Mouse (Mus musculus): ENCODE measurements around the gene Pick1.

The Pick1 gene

DNA sequence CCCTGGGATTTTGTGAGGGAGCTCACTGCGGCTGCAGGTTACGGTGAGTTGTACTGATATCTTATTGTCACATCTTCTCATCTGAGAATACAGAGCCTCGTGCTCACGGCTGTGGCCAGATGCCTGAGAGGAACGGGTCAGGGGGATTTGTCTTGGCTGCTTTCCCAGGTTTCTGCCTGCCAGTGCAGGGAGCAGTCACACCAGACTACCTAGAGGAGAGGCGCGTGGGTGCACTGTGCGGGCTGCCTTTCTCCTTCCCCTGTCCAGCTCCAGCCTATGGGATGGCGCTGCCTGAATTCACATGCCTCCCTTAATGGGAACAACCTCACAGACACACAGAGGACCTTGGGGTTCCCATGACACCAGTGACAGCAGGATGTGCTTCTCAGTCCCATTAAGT, 6.3 kb downstream of the Pick1 start:
- DNase-seq, result no peak

DNA sequence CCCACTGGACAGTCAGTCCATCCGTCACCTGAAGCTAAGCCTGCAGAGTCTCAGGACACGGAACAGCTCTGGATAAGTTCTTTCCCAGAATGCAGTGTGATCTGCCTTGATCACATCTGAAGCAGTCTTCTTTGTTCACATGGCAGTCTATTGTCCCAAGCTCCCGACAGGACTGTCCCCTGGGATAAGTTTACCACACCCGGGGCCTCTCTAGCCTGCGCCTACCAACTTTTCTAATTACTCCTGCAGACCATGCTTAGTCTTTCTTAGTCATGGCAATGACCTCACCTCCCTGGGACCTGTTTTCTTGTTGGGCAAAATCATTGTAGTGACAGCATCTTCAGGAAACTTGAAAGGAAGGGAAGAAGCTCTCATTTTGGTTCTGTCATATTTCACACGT, 9.1 kb downstream of the Pick1 start:
- no peak for DNase-seq

DNA sequence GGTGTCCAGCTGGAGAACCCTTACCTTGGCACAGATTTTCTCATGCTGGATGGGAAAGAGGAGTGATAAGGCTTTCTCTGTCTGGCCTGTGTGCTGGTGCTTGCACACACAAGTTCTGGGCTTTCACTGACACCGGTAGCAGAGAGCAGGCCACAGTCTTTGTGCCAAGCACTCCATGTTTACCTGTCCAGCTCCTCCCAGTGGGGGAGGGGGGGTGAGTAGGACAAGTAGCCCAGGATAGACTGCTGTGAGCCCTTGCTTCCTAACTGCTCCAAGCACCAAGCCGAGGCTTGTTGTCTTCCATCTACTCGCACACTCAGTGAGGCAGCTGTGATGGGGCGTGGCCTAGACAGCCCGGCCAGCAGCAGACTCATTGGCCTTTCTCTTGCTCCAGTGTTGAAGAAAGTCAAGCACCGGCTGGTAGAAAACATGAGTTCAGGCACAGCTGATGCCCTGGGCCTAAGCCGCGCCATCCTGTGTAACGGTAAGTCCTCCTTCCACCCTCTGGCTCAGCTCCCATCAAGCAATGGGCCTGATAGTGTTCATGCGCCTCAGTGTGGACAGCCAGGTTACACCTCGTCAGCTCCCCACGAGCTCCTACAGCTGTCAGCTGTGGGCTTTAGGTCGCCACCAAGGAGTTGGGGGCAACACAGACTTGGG, 13.7 kb downstream of the Pick1 start:
- DNase-seq, result no peak

DNA sequence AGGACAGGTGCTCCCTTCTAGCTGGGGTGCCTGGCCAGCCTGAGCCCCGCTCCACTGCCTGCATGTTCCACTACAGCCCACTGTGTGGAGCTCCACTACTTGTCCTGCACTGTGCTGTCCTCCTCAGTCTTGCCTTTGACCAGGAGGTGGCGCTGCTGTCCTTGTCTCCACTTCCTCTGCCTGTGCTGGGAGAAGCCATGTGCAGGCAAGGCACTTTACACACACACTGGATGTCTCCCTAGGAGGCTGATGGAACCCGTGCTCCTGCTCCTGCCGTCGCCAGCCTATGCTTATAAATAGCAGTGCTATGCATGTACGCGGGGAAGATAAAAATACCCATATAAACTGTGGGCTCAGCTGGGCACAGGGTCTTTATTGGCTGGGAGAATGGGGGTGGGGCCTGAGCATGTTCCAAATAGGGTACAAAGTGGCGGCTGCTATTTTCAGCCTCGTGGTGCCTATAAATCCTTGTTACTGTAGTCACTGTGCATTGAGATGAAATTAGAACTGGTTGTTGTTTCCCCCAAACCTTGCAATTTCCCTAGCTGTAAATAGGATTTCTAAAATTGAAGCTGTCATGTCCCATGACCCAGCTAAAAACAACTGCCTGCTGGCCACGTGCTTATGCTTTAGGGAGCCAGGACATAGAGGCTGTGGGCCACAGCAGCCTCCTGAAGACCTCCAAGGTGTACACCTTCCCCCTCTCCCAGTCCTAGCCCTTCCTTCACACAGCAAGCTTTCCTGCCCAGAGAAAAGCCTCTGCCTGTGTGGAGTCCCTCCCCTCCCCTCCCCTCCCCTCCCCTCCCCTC, 14.5 kb downstream of the Pick1 start:
- peak; percentile 96 for DNase-seq

DNA sequence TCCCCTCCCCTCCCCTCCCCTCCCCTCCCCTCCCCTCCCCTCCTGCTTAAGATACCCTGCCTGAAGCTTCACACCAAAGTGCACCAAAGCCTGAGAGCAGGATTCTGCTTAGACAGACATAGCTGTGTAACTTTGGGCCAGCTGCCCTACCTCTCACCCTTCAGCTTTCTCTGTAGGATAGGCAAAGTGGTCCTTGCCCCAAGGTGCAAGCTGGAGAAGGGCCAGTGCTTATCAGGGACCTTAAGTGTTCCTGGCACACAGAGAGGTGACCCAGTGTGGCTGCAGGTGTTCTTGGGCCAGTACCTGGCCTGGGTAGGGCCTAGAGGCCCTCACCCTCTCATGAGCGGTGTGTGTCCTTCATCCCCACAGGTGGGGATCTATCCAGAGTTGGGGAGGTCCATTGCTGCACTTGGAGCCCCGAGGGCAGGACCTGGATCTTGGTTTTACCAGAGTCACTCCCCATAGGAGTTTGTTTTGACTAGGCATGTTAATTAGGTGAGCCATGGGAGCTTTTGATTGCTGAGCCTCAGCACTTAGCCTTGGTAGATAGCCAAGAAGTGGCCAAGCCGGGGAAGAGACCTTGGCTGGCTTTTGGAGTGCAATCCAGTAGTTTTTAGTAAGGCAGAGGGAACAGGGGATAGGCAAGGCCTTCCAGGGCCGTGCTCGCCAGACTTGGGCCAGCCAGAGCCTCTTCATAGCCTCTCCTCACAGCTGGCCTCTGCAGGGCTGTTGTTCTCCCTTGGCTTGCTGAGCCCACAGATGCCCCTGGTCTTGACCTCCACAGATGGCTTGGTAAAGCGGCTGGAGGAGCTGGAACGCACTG, 15.3 kb downstream of the Pick1 start:
- no peak for DNase-seq

DNA sequence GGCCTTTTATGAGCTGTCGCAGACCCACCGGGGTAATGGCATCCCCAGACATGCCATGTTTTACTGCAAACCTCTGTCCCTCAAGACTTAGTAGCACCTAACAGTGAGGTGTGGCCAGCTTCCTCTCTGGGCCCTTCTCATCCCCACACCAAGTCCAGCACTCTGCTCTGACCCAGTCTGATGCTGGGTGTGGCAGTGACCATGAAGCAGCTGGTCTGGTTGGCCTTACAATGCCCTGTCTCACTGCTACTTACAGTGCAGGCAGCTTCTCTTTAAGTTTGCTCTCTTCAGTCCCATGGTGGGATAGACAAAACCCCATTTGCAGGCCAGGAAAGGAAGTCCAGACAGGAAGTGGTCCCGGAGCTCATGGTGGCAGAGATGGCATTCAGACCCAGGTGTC, 16.3 kb downstream of the Pick1 start:
- no peak for DNase-seq

DNA sequence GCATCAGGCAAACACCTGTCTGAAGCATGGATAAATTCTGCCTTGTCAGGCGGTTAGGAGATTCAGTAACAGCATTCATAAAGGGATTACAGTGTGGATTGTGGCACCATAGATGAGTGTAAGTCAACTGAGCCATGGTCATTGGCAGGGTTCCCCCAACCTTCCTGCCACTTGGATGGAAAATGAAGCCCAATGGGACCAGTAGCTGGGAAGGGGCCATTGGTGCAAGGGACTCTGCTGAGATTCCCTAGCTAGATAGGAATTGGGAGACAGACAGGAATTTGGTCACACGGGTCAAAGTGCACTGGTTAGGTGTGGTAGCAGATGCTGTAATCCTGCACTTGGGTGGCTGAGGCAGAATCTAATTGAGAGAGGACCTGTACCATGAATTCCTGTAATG, 21.3 kb downstream of the Pick1 start:
- DNase-seq, result no peak

DNA sequence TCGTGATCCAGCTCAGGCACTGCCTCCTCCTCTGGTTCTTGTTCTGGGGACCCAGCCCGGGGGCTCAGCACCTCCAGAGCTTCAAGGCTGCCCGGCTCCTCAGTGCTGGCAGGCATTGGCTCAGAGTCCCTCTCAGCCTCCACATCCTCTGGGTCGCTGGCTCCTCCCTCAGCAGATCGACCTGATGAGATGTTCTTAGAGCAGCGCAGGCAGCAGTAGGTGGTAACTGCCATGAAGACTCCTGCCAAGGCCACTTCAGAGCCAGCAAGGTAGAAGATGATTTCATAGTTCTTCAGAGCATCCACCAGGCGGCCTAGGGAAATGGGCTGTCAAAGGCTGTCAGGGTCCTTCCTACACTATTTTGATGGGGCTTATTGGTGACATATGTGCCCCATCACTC, 22.2 kb downstream of the Pick1 start:
- DNase-seq, result no peak

DNA sequence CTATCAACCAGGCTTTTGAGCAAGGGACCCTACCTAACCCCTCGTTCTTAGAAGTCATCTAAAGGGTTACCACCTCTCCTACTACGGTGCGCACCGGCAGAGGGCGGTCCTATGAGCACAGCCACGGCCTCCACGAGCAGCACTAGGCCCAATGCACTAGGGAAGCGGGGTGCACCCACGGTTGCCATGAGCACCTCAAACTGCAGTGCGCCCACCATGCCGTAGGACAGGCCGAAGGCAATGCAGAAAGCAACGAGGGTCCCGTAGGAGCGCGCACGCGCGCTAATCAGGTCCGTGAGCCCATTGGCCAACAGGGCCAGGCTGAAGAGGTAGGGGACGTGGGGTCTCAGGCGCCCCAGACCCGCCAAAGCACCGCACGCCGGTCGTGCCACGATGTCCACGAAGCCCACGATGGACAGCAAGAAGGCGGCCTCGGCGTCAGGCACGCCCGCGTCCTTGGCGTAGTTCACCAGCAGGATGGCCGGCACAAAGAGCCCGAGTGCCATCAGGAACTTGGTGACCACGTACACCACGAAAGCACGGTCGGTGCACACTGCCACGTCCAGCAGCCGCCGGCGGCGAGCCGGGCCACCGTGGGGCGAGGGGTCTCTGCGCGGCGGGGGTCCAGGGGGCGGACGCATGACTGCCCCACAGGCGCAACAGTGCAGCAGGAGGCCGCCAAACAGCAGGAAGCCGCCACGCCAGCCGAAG, 23.0 kb downstream of the Pick1 start:
- no peak for DNase-seq

DNA sequence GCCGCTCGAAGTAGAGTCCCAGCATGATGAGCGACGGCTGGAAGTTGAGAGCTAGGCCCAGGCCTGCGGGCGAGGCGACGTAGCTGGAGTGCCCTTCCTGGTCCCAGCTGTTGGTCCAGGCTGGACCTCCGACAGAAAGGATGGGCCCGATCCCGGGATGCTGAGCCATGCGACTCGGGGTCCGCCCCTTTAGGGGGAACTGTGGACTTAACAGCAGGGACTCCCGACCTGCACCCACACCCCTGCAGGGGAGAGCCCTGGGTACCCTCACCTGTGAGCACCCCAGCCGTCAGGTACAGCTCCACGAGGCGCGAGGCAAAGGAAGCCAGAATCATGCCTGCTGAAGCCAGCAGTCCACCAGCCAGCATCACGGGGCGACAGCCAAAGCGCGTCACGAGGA, 23.6 kb downstream of the Pick1 start:
- DNase-seq, result no peak

DNA sequence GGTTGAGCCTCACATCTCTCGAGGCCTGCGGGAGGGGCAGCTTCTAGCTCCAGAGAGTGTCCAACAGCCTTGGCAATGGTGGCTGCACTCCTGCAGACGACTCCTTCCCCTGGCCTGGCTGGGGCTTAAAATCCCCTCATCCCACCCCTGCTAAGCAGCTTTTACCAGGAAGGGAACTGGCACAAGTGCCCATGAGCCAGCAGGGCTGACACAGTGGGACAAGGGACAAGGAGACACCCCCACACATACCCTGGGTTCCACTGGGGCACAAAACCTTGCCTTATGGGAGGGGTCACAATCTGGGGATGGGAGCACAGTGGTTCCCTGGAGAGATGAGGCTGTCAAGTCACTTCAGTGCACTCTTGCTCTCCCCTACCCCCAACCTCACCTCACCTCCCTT, 25.7 kb downstream of the Pick1 start, which contains the start of gene Slc16a8:
Gene Slc16a8, minus strand, starts transcription at position 101 of the 400 bp plus-strand sequence.
- no peak for DNase-seq

DNA sequence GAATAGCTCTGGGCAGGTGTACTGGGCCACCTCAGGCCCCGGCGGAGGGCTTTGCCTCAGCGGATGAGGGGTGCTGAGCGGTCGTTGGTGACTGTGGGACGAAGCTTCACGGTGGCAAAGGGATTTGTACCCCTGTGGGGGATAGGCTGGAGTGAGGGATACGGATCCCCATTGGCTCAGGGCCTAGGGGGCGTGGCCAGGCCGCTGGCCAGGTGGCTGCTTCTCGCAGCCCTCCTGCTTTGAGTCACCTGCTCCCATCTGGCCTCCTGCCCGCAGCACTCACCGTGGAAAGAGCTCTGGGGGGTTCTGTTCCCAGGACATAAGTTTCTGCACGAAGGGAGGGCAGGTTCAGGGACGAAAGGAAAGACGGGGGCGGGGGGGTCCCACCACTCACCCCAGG, 29.5 kb downstream of the Pick1 start:
- DNase-seq, result no peak

DNA sequence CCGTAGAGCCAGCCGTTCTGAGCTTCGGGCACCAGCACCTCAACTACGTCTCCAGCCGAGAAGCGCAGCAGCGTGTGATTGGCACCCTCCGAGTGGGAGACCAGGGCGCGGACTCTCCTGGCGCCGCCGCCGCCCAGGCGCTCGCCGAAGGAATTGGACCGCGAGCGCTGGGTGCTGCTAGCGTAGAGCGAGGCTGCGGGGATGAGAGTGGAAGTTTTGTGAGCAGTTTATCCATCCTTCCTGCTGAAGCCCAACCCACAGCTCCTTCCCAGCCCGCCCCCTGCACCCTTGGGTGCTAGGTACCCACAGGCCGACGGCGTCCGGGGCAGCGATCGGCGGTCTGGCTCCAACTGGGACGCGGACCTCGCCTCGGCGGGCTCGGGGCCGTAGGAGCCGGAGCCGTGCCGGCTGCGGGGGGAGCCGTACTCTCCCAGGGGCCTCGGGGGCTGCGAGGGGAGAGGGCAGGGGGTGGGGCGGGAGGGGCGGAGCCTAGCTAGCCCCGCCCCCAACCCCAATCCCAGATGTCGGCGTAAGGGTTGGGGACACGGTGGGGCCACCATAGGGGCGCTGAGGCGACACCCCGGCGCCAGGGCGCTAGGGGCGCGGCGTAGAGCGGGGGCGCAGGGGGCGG, 32.2 kb downstream of the Pick1 start:
- DNase-seq, result peak; percentile 62

DNA sequence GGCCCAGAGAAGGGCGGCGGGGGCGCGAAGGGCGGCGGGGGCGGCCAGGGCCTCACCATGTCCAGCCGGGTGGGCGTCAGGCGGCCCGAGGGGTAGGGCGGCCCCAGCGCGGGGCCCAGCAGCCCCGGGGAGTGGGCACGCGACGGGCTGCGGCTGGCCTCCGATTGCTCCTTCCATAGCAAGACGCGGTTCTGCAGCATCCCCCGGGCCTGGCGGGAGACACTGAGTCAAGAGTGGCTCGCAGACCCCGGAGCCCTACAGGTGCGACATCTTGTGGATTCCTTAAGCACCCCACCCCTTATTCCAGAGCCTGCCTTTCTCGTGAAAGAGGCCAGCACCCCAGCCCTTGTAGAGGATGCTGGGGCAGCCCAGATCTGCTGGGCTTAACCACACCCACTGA, 32.8 kb downstream of the Pick1 start:
- no peak for DNase-seq

DNA sequence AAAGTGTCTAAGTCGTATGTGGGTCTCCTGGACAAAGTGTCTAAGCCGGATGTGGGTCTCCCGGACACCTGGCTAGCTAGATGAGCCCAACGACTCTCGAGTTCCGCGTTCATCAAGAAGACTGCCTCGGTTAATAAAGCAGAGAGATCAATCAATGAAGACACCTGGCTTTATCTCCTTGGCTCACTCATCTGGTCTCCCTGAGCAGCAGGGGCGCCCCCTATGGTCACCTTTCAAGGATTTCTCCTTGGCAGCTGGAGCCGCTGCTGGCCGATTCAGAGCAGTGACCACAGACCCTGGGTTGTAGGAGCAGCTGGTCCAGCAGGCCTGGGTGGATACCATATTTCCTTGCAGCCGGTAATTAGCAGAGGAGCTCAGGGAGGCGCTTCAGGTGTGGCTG, 33.4 kb downstream of the Pick1 start:
- no peak for DNase-seq

DNA sequence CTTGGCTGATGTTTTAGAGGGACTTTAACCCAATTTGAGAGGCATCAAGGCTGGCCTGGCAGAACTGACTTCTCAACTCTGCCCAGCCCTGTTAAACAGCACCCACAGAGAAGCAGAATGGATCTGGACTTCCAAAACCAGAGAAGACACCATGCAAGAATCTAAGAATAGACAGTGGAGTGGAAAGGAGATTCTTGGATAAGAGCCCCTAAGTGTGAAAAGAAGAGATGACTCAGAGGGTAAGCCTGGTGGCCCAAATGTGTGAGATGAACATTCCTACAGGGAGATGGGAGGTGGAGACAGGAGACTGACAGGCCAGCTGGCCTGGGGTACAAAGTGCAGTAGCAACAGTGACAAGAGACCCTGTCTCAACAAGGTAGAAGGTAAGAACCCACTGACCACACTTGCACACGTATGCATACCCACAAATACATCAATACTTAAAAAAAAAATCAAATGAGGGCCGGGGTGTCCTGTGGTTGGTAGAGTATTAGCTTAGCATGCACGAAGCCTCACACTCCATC, 33.9 kb downstream of the Pick1 start:
- DNase-seq, result no peak

DNA sequence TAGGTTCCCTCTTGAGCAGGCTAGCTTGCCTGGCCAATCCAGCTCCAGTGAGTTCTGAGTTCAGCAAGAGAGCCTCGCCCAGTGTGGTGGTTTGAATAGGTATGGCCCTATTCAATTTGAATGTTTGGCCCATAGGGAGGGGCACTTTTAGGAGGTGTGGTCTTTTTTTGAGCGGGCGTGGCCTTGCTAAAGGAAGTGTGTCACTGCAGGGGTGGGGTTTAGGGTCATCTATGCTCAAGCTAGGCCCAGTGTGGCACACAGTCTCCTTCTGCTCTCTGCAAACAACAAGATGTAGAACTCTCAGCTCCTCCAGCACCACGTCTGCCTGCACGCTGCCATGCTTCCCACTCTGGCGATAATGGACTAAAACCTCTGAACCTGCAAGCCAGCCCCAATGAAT, 34.8 kb downstream of the Pick1 start:
- no peak for DNase-seq

DNA sequence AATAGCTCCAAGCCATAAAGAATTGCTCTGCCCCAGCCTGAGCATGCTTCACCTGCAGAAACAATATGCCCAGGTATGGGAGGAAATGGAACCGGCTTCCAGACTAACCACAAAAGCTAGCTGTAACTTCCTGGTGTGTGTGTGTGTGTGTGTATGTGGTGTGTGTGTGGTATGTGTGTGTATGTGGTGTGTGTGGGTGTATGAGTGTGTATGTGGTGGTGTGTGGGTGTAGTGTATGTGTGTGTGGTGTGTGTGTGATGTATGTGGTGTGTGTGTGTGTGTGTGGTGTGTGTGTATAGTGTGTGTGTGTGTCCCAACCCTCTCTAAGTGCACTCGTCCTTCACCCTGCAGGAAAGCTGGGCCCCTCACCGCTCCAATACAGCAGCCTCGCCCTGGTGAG, 36.4 kb downstream of the Pick1 start:
- DNase-seq, result no peak

DNA sequence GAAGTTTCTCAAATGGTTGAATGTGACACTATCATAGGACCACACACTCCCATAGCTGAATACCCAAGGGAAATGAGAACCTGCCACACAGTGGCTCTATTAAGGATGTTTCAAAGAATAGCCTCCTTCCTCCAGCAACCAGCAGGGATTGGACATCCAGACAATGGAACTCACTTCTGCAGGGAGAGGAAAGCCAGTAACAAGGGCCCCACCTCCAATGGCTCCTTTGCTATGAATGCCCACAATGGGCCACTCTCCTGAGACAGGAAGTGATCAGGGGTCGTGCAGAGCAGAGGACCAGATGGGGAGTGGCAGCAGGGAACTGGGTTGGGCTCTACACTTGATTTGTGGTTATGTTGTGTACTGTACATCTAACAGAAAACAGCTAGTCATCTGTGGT, 39.5 kb downstream of the Pick1 start:
- no peak for DNase-seq

DNA sequence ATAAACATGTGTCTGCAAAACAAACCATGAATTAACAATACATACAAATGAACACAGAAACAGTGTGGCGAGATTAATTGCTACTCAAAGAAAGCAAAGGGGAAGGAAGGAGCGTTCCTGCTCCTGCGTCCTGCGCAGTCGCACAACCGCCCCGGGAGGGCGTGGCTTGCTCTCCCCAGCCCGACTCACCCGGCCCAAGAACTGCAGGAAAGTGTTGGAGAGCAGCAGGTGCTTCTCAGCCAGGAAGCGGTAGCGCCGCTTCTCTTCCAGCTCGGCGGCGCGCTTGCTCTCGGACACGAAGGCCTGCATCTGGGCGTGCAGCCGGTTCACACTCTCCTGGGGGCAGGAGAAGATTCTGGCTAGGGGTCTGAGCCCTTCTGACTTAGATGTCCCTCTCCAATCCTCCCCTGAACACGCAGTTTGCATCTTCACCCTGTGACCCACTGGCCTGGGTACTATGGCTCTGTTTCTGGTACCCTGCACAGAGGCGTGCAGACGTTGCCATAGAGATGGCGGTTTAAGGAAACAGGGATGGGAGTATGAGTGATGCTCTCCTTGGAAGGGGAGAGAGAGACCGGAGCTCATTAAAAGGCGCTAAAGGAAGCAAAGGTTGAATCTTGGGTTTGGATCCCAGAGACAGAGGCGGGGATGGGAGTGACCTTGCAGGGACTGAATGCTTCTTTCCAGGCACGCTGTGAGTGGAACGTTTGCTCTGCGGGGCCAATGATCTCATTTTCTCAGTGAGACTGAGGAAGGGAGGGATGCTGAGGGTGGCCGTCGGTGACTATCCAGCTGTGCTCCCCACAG, 41.5 kb downstream of the Pick1 start:
- peak; percentile 57 for DNase-seq

DNA sequence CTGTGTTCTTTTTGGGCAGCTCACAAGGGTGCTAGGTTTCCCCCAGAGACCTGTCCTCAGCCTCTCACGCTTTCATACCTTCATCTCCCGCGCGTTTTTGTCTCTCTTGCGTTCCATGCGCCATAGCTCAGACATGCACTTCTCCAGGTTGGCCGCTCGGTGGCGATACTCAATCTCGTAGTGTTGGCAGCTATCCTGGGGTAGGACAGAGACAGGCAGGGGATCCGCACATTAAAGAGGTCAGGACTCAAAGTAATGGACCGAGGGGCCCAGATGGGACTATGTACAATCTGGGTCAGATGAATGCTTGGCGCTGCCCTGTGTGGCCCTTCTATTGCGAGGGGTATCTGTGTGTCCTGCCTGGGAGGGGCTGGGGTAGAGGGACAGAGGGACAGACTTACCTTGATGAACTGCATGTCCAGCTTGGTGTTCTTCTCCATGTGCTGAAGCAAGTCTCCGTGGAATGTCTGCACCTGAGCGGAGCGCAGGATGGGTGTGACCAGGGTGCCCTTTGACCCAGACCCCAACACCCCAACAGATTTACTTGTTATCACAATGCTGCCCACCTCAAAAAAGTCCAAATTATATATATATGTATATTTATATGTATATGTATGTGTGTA, 42.3 kb downstream of the Pick1 start:
- no peak for DNase-seq
